Mouse (Mus musculus) kidney, postnatal 0 days (tissue): ENCODE results near the gene Wnt5b. TPM values are rescaled to one million over a fixed set of nuclear protein-coding genes. Genes with fewer than 3 reads are reported as not detected.

Experiments used
- ATAC-seq: fragments of 200-750 bp; cut with Nextera tagmentation; replicated peaks from 2 replicates; pipeline ENCODE4 v1.8.0; 2017; ENCODE audit warnings: low read depth, moderate number of reproducible peaks, moderate TSS enrichment, moderate library complexity; ENCODE audit not compliant: low FRiP score
- DNase-seq: peaks from one replicate; pipeline ENCODE4 v3.0.0-alpha.2; 2016; ENCODE audit warnings: low spot score
- H3K27ac ChIP-seq: fragments of 300-500 bp; sonication (generic); 2 replicates; pipeline ENCODE4 v1.5.1; 2014; ENCODE audit warnings: mild to moderate bottlenecking
- H3K27me3 ChIP-seq: fragments of 300-500 bp; sonication (generic); 2 replicates; pipeline ENCODE4 v1.6.1; 2014; ENCODE audit warnings: low read length, mixed read lengths; ENCODE audit not compliant: insufficient read depth
- H3K36me3 ChIP-seq: fragments of 300-500 bp; sonication (generic); 2 replicates; pipeline ENCODE4 v1.6.1; 2014; ENCODE audit warnings: low read length, mixed read lengths; ENCODE audit not compliant: insufficient read depth
- H3K4me1 ChIP-seq: fragments of 300-500 bp; sonication (generic); replicated peaks from 2 replicates; pipeline ENCODE4 v1.6.1; 2014; ENCODE audit warnings: antibody characterized with exemption, low read length, mixed read lengths; ENCODE audit not compliant: insufficient read depth
- H3K4me2 ChIP-seq: fragments of 300-500 bp; sonication (generic); 2 replicates; pipeline ENCODE4 v1.6.1; 2014; ENCODE audit warnings: mild to moderate bottlenecking, low read length, moderate library complexity, mixed read lengths
- H3K4me3 ChIP-seq: fragments of 300-500 bp; sonication (generic); replicated peaks from 2 replicates; pipeline ENCODE4 v1.5.1; 2014; ENCODE audit warnings: low read depth, low read length
- H3K9ac ChIP-seq: fragments of 300-500 bp; sonication (generic); 2 replicates; pipeline ENCODE4 v1.6.1; 2014; ENCODE audit warnings: low read depth, low read length
- H3K9me3 ChIP-seq: fragments of 300-500 bp; sonication (generic); replicated peaks from 2 replicates; pipeline ENCODE4 v1.6.1; 2016; ENCODE audit warnings: low read length, inconsistent platforms, mixed read lengths
- CTCF ChIP-seq: IDR thresholded peaks from 2 replicates; pipeline ENCODE4 v1.5.1; 2016; ENCODE audit warnings: antibody characterized with exemption, low read depth, mild to moderate bottlenecking, moderate library complexity
- WGBS: fragments of 180-500 bp; shearing (Covaris S2); extraction: QIAGEN DNeasy Blood & Tissue Kit; methylation state at CpG from one replicate; pipeline ENCODE4 v1.1.7; 2014; 5-methylcytosine and 5-hydroxymethylcytosine counted together
- polyA plus RNA-seq: library from polyadenylated mRNA; unstranded; fragments of >200 nt; fragmentation: Nextera tagmentation; extraction: Ambion mirVana; gene quantifications from 2 replicates; pipeline ENCODE4 v1.2.1, GENCODE M21; 2015

Wnt5b gene
- polyA plus RNA-seq, 1 experiment from 2014 or later = 12.2 TPM

DNA sequence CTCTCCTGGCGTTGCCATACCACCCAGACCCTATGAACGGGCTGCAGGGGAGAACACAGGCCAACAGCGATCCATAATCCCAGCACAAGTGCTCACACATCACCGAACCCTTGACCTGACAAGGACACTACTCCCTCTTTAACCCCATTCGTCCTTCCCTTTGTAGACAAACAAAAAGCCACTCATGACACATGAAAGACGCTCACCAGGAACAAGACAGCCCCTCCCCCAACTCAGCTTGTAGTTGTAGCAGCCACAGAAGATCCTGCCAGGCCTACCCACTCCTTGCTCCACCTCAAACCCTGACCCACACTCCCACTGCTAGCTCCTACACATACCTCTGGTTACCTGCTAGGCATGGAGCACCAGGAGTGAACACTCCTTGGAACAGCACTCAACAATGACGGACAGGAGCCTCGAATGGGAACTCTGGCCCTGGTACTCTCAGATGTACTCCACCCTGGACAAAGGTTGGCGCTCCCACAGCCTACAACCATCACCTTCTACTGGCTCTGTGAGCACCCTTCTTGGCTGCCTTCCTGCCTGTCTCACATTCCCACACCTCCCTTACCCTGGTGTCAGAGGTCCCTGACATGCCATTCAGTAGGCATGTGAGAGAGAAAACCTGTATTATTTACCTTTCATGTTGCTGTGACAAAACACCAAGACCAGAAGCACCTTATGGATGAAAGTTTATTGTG lies 38.5 kb downstream of the Wnt5b start:
- H3K36me3 ChIP-seq = no peaks in the 10 kb centered on the region
- H3K9ac ChIP-seq = no peak overlapping the region
- H3K4me2 ChIP-seq = no peak overlapping the region
- H3K27me3 ChIP-seq = no peaks in the 10 kb centered on the region
- H3K27ac ChIP-seq = no peak overlapping the region
- H3K9me3 ChIP-seq = no peaks in the 10 kb centered on the region
- DNase-seq = no peak
- ATAC-seq = no peak
- H3K4me1 ChIP-seq = no peaks in the 10 kb centered on the region
- H3K4me3 ChIP-seq = no peak overlapping the region
- 77% methylated on average over 9 of the region's 9 CpGs for WGBS
- no peak for TF ChIP-seq CTCF

DNA sequence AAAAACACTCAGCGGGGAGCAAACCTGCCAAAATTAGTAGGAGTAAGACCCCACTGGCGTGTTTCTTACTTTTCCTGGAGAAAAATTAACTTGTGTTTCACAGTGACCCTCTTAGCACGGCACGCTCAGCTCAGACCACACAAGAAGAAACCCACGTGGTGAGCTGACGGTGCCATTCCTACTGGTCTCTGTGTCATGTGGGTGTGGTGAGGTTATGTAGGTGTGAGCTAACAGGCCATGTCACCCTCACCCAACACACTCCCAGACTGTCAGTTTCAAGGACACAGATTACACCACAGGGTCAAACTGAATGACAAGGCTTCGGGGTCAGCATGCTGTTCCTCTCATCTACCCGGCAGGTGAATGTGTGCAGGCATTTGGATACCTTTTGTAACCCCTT lies 39.4 kb downstream of the Wnt5b start:
- no peak overlapping the region for H3K27ac ChIP-seq
- TF ChIP-seq CTCF = no peak
- ATAC-seq = peak; percentile 73
- H3K4me2 ChIP-seq = no peak overlapping the region
- no peaks in the 10 kb centered on the region for H3K27me3 ChIP-seq
- no peak for DNase-seq
- no peaks in the 10 kb centered on the region for H3K9me3 ChIP-seq
- no peak overlapping the region for H3K9ac ChIP-seq
- H3K36me3 ChIP-seq = no peaks in the 10 kb centered on the region
- WGBS = 62% methylated on average over 8 of the region's 8 CpGs
- no peak overlapping the region for H3K4me3 ChIP-seq
- no peaks in the 10 kb centered on the region; the same call in 1 of the 2 replicates for H3K4me1 ChIP-seq

DNA sequence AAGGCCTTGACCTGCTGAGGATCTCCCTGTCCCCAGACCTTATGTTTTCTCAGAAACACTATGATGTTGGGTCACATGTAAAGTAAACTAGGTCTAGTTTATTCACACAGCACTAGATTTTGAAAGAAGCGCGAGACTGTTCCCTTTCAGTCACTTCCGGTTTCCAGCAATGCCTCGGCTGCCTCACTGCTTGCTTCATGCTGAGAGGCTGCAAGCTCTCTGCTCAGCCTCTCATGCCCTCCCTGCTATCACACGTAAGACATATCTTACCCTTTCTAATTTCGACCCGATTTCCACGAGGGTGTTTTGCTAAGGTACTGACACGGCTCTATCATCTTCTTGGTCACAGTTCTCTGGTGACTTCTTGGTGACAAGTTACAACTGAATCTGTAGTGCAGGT lies 42.1 kb downstream of the Wnt5b start:
- Histone ChIP-seq H3K27ac (no peak overlapping the region), H3K9ac (no peak overlapping the region), H3K27me3 (no peaks in the 10 kb centered on the region), H3K36me3 (no peaks in the 10 kb centered on the region), H3K4me3 (no peak overlapping the region), H3K9me3 (no peaks in the 10 kb centered on the region), H3K4me1 (no peaks in the 10 kb centered on the region; the same call in 1 of the 2 replicates), H3K4me2 (no peak overlapping the region)
- ATAC-seq = no peak
- 54% methylated on average over 9 of the region's 9 CpGs for WGBS
- DNase-seq = no peak
- no peak for TF ChIP-seq CTCF

DNA sequence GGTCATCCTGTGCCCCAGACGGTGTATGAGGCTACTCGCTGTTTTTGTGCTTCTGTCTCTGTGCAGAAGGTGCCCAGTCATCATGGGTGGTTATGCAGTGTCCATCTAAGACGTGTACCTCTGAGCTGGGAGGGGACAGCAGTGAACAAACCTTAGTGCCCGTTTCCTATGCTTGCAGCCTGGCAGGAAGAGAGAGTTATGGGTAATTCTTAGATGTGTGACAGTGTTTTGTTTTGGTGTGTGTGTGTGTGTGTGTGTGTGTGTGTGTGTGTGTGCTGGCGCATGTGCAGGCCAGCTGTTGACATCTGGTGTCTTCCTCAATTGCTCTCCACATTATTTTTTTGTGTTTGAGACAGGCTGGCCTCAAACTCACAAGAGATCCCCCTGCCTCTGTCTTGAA lies 44.1 kb downstream of the Wnt5b start:
- H3K36me3 ChIP-seq = no peaks in the 10 kb centered on the region
- ATAC-seq (no peak), DNase-seq (no peak)
- H3K4me3 ChIP-seq = no peak overlapping the region
- no peaks in the 10 kb centered on the region; the same call in 1 of the 2 replicates for H3K4me1 ChIP-seq
- H3K27me3 ChIP-seq = no peaks in the 10 kb centered on the region
- H3K9ac ChIP-seq = no peak overlapping the region
- H3K27ac ChIP-seq = no peak overlapping the region
- no peaks in the 10 kb centered on the region for H3K9me3 ChIP-seq
- no peak overlapping the region for H3K4me2 ChIP-seq
- WGBS = 57% methylated on average over 5 of the region's 5 CpGs
- TF ChIP-seq CTCF = no peak

DNA sequence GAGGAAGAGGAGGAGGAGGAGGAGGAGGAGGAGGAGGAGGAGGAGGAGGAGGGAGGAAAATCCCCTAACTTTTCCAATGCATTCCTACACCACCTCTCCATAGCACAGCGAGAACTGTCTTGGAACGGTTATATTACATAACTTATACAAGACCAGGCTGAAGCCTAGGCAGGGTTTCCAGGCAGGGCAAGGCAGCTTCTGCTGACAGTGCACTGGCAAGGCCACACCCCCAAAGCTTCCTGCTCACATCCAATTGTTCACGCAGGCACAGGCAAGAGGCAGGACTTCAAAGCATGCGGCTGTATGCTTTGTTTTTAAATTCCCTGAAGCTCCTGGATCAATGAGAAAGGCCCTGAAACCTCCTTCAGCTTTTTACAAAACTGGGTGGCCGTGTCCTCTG lies 44.9 kb downstream of the Wnt5b start:
- Histone ChIP-seq H3K27me3 (no peaks in the 10 kb centered on the region), H3K27ac (no peak overlapping the region; the same call in 1 of the 2 replicates), H3K9me3 (no peaks in the 10 kb centered on the region), H3K4me1 (no peaks in the 10 kb centered on the region; the same call in 1 of the 2 replicates), H3K36me3 (no peaks in the 10 kb centered on the region), H3K9ac (no peak overlapping the region), H3K4me3 (no peak overlapping the region), H3K4me2 (no peak overlapping the region)
- 7% methylated on average over 5 of the region's 5 CpGs for WGBS
- no peak for ATAC-seq
- DNase-seq = peak; percentile 82
- TF ChIP-seq CTCF = no peak

DNA sequence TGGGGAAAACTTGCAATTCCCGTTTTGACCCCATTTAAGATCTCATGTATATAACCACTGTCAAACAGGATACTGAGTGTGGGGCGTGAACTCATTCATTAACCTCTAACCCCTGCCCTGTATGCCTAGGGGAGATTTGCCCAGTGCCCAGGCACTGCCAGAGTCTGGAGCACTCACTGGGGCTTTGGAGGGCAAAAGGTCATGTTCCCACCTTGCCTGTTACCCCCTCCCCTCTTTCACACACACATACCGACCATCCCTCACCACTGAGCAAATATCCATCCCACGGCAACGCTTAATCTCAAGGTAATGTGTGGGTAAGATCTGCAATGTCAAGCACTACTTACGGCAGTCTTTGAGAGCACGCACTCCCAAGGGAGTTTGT lies 51.5 kb downstream of the Wnt5b start:
- TF ChIP-seq CTCF = no peak
- H3K27ac ChIP-seq = no peak overlapping the region
- no peaks in the 10 kb centered on the region for H3K27me3 ChIP-seq
- H3K9ac ChIP-seq = no peak overlapping the region
- peaks cover 6% of the 10 kb centered on the region; the same call in 1 of the 2 replicates for H3K4me1 ChIP-seq
- no peak for ATAC-seq
- H3K36me3 ChIP-seq = no peaks in the 10 kb centered on the region
- DNase-seq = no peak
- no peak overlapping the region for H3K4me2 ChIP-seq
- 53% methylated on average over 7 of the region's 7 CpGs for WGBS
- H3K9me3 ChIP-seq = no peaks in the 10 kb centered on the region
- H3K4me3 ChIP-seq = no peak overlapping the region
